Mouse (Mus musculus): ENCODE results near the gene Atp1a2. TPM values are rescaled to one million over a fixed set of nuclear protein-coding genes. Genes with fewer than 3 reads are reported as not detected.

Gene Atp1a2
- under 1 TPM in 1 of 2 experiments, not detected in 1; 0.02 TPM for polyA plus RNA-seq (2012; fragmentation: generic; extraction: Trizol)

GRCm38 (mm10) chr1:172297611-172298537 is at the start of gene Atp1a2:
Gene Atp1a2, minus strand, starts transcription at chr1:172298064.

GRCm38 (mm10) chr1:172340729-172341321 is 43.0 kb upstream of the Atp1a2 start, which contains the start of gene Kcnj10:
Gene Kcnj10, plus strand, starts transcription at chr1:172341210.

GRCm38 (mm10) chr1:172329131-172329530 is 31.3 kb upstream of the Atp1a2 start, which contains the start of gene Kcnj9:
Gene Kcnj9, minus strand, starts transcription at chr1:172329318.

GRCm38 (mm10) chr1:172261477-172262078 is 36.3 kb downstream of the Atp1a2 start, which contains the start of gene Igsf8:
Gene Igsf8, plus strand, starts transcription at chr1:172261641.

GRCm38 (mm10) chr1:172258314-172258713 is 39.5 kb downstream of the Atp1a2 start, which contains the start of gene Atp1a4:
Gene Atp1a4, minus strand, starts transcription at chr1:172258414.

Other genes with a start within 250 kb of the Atp1a2 start
- not detected for gene Nhlh1, start 240.5 kb downstream of the Atp1a2 start, polyA plus RNA-seq (2012; fragmentation: generic; extraction: Trizol)
- gene Copa, start 215.5 kb downstream of the Atp1a2 start, polyA plus RNA-seq (2012; fragmentation: generic; extraction: Trizol), result 100 to 1,000 TPM in 1 of 2 experiments, 10 to 100 TPM in 1; 49.1 to 154 TPM
- gene Ncstn, start 215.3 kb downstream of the Atp1a2 start, polyA plus RNA-seq (2012; fragmentation: generic; extraction: Trizol), result 10 to 100 TPM in 1 of 2 experiments, 1 to 10 TPM in 1; 9.3 to 52.9 TPM
- 10 to 100 TPM; 22.3 to 50.0 TPM for gene Pex19, start 171.3 kb downstream of the Atp1a2 start, polyA plus RNA-seq (2012; fragmentation: generic; extraction: Trizol)
- 10 to 100 TPM in 1 of 2 experiments, 1 to 10 TPM in 1; 8.8 to 50.5 TPM for gene Dcaf8, start 150.0 kb downstream of the Atp1a2 start, polyA plus RNA-seq (2012; fragmentation: generic; extraction: Trizol)
- gene Pea15a, start 91.3 kb downstream of the Atp1a2 start, polyA plus RNA-seq (2012; fragmentation: generic; extraction: Trizol), result 10 to 100 TPM; 38.3 to 71.0 TPM
- under 1 TPM; 0.02 to 0.40 TPM for gene Casq1, start 78.2 kb downstream of the Atp1a2 start, polyA plus RNA-seq (2012; fragmentation: generic; extraction: Trizol)
- not detected for gene Atp1a4, start 39.6 kb downstream of the Atp1a2 start, polyA plus RNA-seq (2012; fragmentation: generic; extraction: Trizol)
- gene Igsf8, start 36.4 kb downstream of the Atp1a2 start, polyA plus RNA-seq (2012; fragmentation: generic; extraction: Trizol), result 10 to 100 TPM; 24.5 to 59.9 TPM
- under 1 TPM; under 0.01 to 0.19 TPM for gene Kcnj9, start 31.3 kb upstream of the Atp1a2 start, polyA plus RNA-seq (2012; fragmentation: generic; extraction: Trizol)
- under 1 TPM in 1 of 2 experiments, not detected in 1; 0.01 TPM for gene Kcnj10, start 43.1 kb upstream of the Atp1a2 start, polyA plus RNA-seq (2012; fragmentation: generic; extraction: Trizol)
- gene Pigm, start 78.5 kb upstream of the Atp1a2 start, polyA plus RNA-seq (2012; fragmentation: generic; extraction: Trizol), result 1 to 10 TPM in 1 of 2 experiments, under 1 TPM in 1; 0.43 to 1.8 TPM
- gene Slamf9, start 177.3 kb upstream of the Atp1a2 start, polyA plus RNA-seq (2012; fragmentation: generic; extraction: Trizol), result not detected
- gene Igsf9, start 183.7 kb upstream of the Atp1a2 start, polyA plus RNA-seq (2012; fragmentation: generic; extraction: Trizol), result 1 to 10 TPM in 1 of 2 experiments, under 1 TPM in 1; 0.41 to 3.1 TPM
- gene Tagln2, start 202.0 kb upstream of the Atp1a2 start, polyA plus RNA-seq (2012; fragmentation: generic; extraction: Trizol), result 100 to 1,000 TPM; 218 to 523 TPM
- under 1 TPM in 1 of 2 experiments, not detected in 1; 0.01 TPM for gene Cfap45, start 222.7 kb upstream of the Atp1a2 start, polyA plus RNA-seq (2012; fragmentation: generic; extraction: Trizol)

All from C3H10T1/2 (cell line).